8 mouse cellular contexts compared by ENCODE assay signal in genomic region chr16:32431047-32431591, GRCm38 (mm10). TPM values are rescaled to one million over a fixed set of nuclear protein-coding genes. Genes with fewer than 3 reads are reported as not detected.
DNase-seq lines count a peak whose midpoint lies in the region; ATAC-seq and TF ChIP-seq lines count a peak whose summit lies in the region.

No protein-coding gene starts in this region.

- H3K9ac ChIP-seq in MEL (ENCODE audit: control insufficient read depth, low read depth, low read length, poor library complexity, severe bottlenecking) = peak overlapping the region; percentile 77
- H3K9ac ChIP-seq in limb, embryonic 14.5 days (ENCODE audit: low read depth, low read length, severe bottlenecking) = peak overlapping the region; percentile 85
- H3K9ac ChIP-seq in midbrain, embryonic 14.5 days (replicated peaks; ENCODE audit: low read length) = peak overlapping the region; percentile 78

- TF ChIP-seq POLR2A in kidney, adult 2 months (IDR thresholded peaks at IDR 0.05; ENCODE audit: low read depth, low read length) = no peak
- TF ChIP-seq POLR2A in MEL (IDR thresholded peaks at IDR 0.05; ENCODE audit: control insufficient read depth in 1 of 2, insufficient read depth in 1 of 2, low read depth in 1 of 2, low read length in 2 of 2, poor library complexity in 1 of 2) = peak in 1 of 2 experiments; percentile 17; a peak in 1 of 4 replicates
- no peak for TF ChIP-seq POLR2A in limb, embryonic 14.5 days (IDR thresholded peaks at IDR 0.05; ENCODE audit: borderline replicate concordance, extremely low read depth, insufficient read depth, insufficient read length)

- H3K4me2 ChIP-seq in limb, embryonic 14.5 days (replicated peaks; ENCODE audit: low read depth, low read length, severe bottlenecking) = peak overlapping the region; percentile 80
- H3K4me2 ChIP-seq in midbrain, embryonic 14.5 days (ENCODE audit: low read length) = peak overlapping the region; percentile 85

- H3K9me3 ChIP-seq in MEL (replicated peaks; ENCODE audit: insufficient read depth, low read length) = no peaks in the 10 kb centered on the region
- H3K9me3 ChIP-seq in forebrain, embryonic 10.5 days = no peaks in the 10 kb centered on the region
- H3K9me3 ChIP-seq in limb, embryonic 14.5 days (ENCODE audit: control insufficient read depth, low read length) = no peaks in the 10 kb centered on the region
- H3K9me3 ChIP-seq in midbrain, embryonic 14.5 days (ENCODE audit: control insufficient read depth, low read length) = no peaks in the 10 kb centered on the region

- ATAC-seq in limb, embryonic 14.5 days (ENCODE audit: low FRiP score, low read depth) = no peak; the same call in 1 of the 2 replicates
- no peak; the same call in 1 of the 2 replicates for ATAC-seq in midbrain, embryonic 14.5 days (ENCODE audit: low FRiP score, low TSS enrichment)

- peaks cover 22% of the 10 kb centered on the region for H3K4me1 ChIP-seq in kidney, adult 2 months (ENCODE audit: control insufficient read depth, insufficient read depth, low read length)
- H3K4me1 ChIP-seq in MEL (ENCODE audit: control insufficient read depth in 1 of 2, insufficient read depth in 2 of 2, low read length in 2 of 2) = peaks cover 12 to 16% of the 10 kb centered on the region in 2 experiments
- H3K4me1 ChIP-seq in forebrain, embryonic 10.5 days = peaks cover 27% of the 10 kb centered on the region
- H3K4me1 ChIP-seq in limb, embryonic 14.5 days (ENCODE audit: control insufficient read depth, insufficient read depth, low read length) = peaks cover 9% of the 10 kb centered on the region
- H3K4me1 ChIP-seq in midbrain, embryonic 14.5 days (ENCODE audit: control insufficient read depth, insufficient read depth, low read length) = peaks cover 8% of the 10 kb centered on the region; the same call in 1 of the 2 replicates

- H3K27ac ChIP-seq in kidney, adult 2 months (ENCODE audit: insufficient read depth, low read depth, low read length) = peak overlapping the region; percentile 97
- H3K27ac ChIP-seq in MEL (ENCODE audit: control insufficient read depth, low read depth, low read length) = peak overlapping the region; percentile 43
- H3K27ac ChIP-seq in forebrain, embryonic 10.5 days = peak overlapping the region; percentile 93
- H3K27ac ChIP-seq in limb, embryonic 14.5 days (replicated peaks; ENCODE audit: low read depth, low read length) = peak overlapping the region; percentile 89
- H3K27ac ChIP-seq in midbrain, embryonic 14.5 days (replicated peaks; ENCODE audit: low read depth, low read length) = peak overlapping the region; percentile 94

- H3K79me2 ChIP-seq in MEL (ENCODE audit: control insufficient read depth, insufficient read depth, low read length, poor library complexity) = peaks cover 18% of the 10 kb centered on the region

- no peaks in the 10 kb centered on the region for H3K27me3 ChIP-seq in kidney, adult 2 months (replicated peaks; ENCODE audit: control insufficient read depth, insufficient read depth, low read length)
- no peaks in the 10 kb centered on the region for H3K27me3 ChIP-seq in MEL (ENCODE audit: control insufficient read depth in 1 of 2, insufficient read depth in 2 of 2, low read length in 2 of 2)
- H3K27me3 ChIP-seq in forebrain, embryonic 10.5 days (ENCODE audit: poor library complexity, severe bottlenecking) = no peaks in the 10 kb centered on the region
- H3K27me3 ChIP-seq in limb, embryonic 14.5 days (ENCODE audit: control insufficient read depth, insufficient read depth, low read length) = no peaks in the 10 kb centered on the region
- H3K27me3 ChIP-seq in midbrain, embryonic 14.5 days (ENCODE audit: control insufficient read depth, insufficient read depth, low read length) = no peaks in the 10 kb centered on the region

- no peak for DNase-seq in kidney, adult 2 months
- DNase-seq in kidney, adult 11 months = no peak
- no peak for DNase-seq in MEL (ENCODE audit: low read depth, low spot score)
- no peak for DNase-seq in forebrain, embryonic 10.5 days (ENCODE audit: extremely low spot score, low spot score)
- peak; percentile 4 for DNase-seq in limb, embryonic 14.5 days (ENCODE audit: low spot score)
- DNase-seq in midbrain, embryonic 14.5 days = no peak
- no peak for DNase-seq in cerebellum, adult 18-20 months
- DNase-seq in ovary, postnatal 14 days (ENCODE audit: low spot score) = no peak

- no peaks in the 10 kb centered on the region for H3K36me3 ChIP-seq in kidney, adult 2 months (ENCODE audit: control insufficient read depth, insufficient read depth, low read length)
- H3K36me3 ChIP-seq in MEL (ENCODE audit: control insufficient read depth in 1 of 2, insufficient read depth in 2 of 2, low read length in 2 of 2) = peaks cover 0 to 29% of the 10 kb centered on the region in 2 experiments; a peak in 2 of 4 replicates
- 0 out of 2 replicates have a peak, but pooled peaks cover 5% of the 10 kb centered on the region for H3K36me3 ChIP-seq in forebrain, embryonic 10.5 days (replicated peaks)
- no peaks in the 10 kb centered on the region; the same call in 1 of the 2 replicates for H3K36me3 ChIP-seq in limb, embryonic 14.5 days (ENCODE audit: control insufficient read depth, insufficient read depth, low read length)
- H3K36me3 ChIP-seq in midbrain, embryonic 14.5 days (ENCODE audit: control insufficient read depth, insufficient read depth, low read length) = peaks cover 4% of the 10 kb centered on the region; the same call in 1 of the 2 replicates

- TF ChIP-seq EP300 in MEL (IDR thresholded peaks at IDR 0.05; ENCODE audit: low read depth in 1 of 2, low read length in 2 of 2) = no peak

- H3K4me3 ChIP-seq in kidney, adult 2 months (ENCODE audit: insufficient read depth, low read depth, low read length) = peak overlapping the region; percentile 98
- peak overlapping the region; percentile 75 to 82 for H3K4me3 ChIP-seq in MEL (ENCODE audit: control insufficient read depth in 1 of 2, insufficient read depth in 1 of 2, low read depth in 2 of 2, low read length in 2 of 2)
- H3K4me3 ChIP-seq in forebrain, embryonic 10.5 days = peak overlapping the region; percentile 78
- peak overlapping the region; percentile 86 for H3K4me3 ChIP-seq in limb, embryonic 14.5 days (replicated peaks; ENCODE audit: low read length)
- peak overlapping the region; percentile 81 for H3K4me3 ChIP-seq in midbrain, embryonic 14.5 days (replicated peaks; ENCODE audit: low read depth, low read length)

- under 1% methylated on average over 28 of the region's 28 CpGs for WGBS in kidney, adult 2 months
- WGBS in forebrain, embryonic 10.5 days = 3% methylated on average over 28 of the region's 28 CpGs
- WGBS in limb, embryonic 14.5 days = 2% methylated on average over 28 of the region's 28 CpGs
- WGBS in midbrain, embryonic 14.5 days = 2% methylated on average over 28 of the region's 28 CpGs

- no peak for TF ChIP-seq CTCF in kidney, adult 2 months (conservative IDR thresholded peaks at IDR 0.05; ENCODE audit: insufficient read depth, insufficient read length, low read depth, low read length)
- no peak for TF ChIP-seq CTCF in MEL (IDR thresholded peaks at IDR 0.05 in 2 of 3, conservative IDR thresholded peaks at IDR 0.05 in 1 of 3; ENCODE audit: control insufficient read depth in 1 of 3, insufficient read depth in 1 of 3, low read depth in 2 of 3, low read length in 3 of 3, poor library complexity in 1 of 3, severe bottlenecking in 1 of 3)

- TF ChIP-seq RAD21 in MEL (IDR thresholded peaks at IDR 0.05; ENCODE audit: low read depth, low read length) = no peak

TF ChIP-seq in MEL, 35 proteins besides CTCF, POLR2A, EP300 and RAD21 (continues in another document):
- no peak for TF ChIP-seq CHD2 (IDR thresholded peaks at IDR 0.05; ENCODE audit: low read length)

RNA-seq across cellular contexts. Expression of gene Pcyt1a, which starts 0.4 kb away (rescaled TPM):
- 42.9 and 43.8 TPM in 2 replicates for polyA plus RNA-seq in kidney, adult 2 months (2012; rRNA removed)
- total RNA-seq in MEL (2012; rRNA removed) = 32.3 and 36.9 TPM in 2 replicates
- 10 to 100 TPM in 1 of 2 experiments, not detected in 1; 53.7 TPM for polyA plus RNA-seq in MEL (2012; ENCODE audit: insufficient read depth in 1 of 2, insufficient read length in 2 of 2, low read depth in 1 of 2, low replicate concordance in 2 of 2, missing spikeins in 1 of 2)
- 41.7 and 41.9 TPM in 2 replicates for polyA plus RNA-seq in forebrain, embryonic 10.5 days (2016; fragmentation: Nextera tagmentation; extraction: Ambion mirVana)
- polyA plus RNA-seq in limb, embryonic 14.5 days (2012; rRNA removed) = 22.0 and 23.4 TPM in 2 replicates
- polyA plus RNA-seq in limb, embryonic 14.5 days (2014; fragmentation: Nextera tagmentation; extraction: Ambion mirVana) = 45.9 and 47.8 TPM in 2 replicates
- 34.9 and 57.0 TPM in 2 replicates for polyA plus RNA-seq in midbrain, embryonic 14.5 days (2014; fragmentation: Nextera tagmentation; extraction: Ambion mirVana)

RNA-seq across cellular contexts. Expression of gene Tctex1d2, which starts 11.6 kb away (rescaled TPM):
- 11.1 and 12.0 TPM in 2 replicates for polyA plus RNA-seq in kidney, adult 2 months (2012; rRNA removed)
- total RNA-seq in MEL (2012; rRNA removed) = 13.0 and 14.7 TPM in 2 replicates
- polyA plus RNA-seq in MEL (2012; ENCODE audit: insufficient read depth in 1 of 2, insufficient read length in 2 of 2, low read depth in 1 of 2, low replicate concordance in 2 of 2, missing spikeins in 1 of 2) = 100 to 1,000 TPM in 1 of 2 experiments, 10 to 100 TPM in 1; 23.7 to 239 TPM
- polyA plus RNA-seq in forebrain, embryonic 10.5 days (2016; fragmentation: Nextera tagmentation; extraction: Ambion mirVana) = 39.0 and 39.2 TPM in 2 replicates
- polyA plus RNA-seq in limb, embryonic 14.5 days (2012; rRNA removed) = 15.3 and 16.9 TPM in 2 replicates
- polyA plus RNA-seq in limb, embryonic 14.5 days (2014; fragmentation: Nextera tagmentation; extraction: Ambion mirVana) = 25.6 and 25.9 TPM in 2 replicates
- polyA plus RNA-seq in midbrain, embryonic 14.5 days (2014; fragmentation: Nextera tagmentation; extraction: Ambion mirVana) = 34.1 and 40.1 TPM in 2 replicates

RNA-seq across cellular contexts. Expression of gene Tm4sf19, which starts 30.8 kb away (rescaled TPM):
- polyA plus RNA-seq in kidney, adult 2 months (2012; rRNA removed) = 0.07 and 0.08 TPM in 2 replicates
- not detected in 2 replicates for total RNA-seq in MEL (2012; rRNA removed)
- under 1 TPM in 1 of 2 experiments, not detected in 1; 0.06 TPM for polyA plus RNA-seq in MEL (2012; ENCODE audit: insufficient read depth in 1 of 2, insufficient read length in 2 of 2, low read depth in 1 of 2, low replicate concordance in 2 of 2, missing spikeins in 1 of 2)
- not detected in 2 replicates for polyA plus RNA-seq in forebrain, embryonic 10.5 days (2016; fragmentation: Nextera tagmentation; extraction: Ambion mirVana)
- polyA plus RNA-seq in limb, embryonic 14.5 days (2012; rRNA removed) = 0.10 and 0.24 TPM in 2 replicates
- 0.15 TPM in 1 of 2 replicates, not detected in the other for polyA plus RNA-seq in limb, embryonic 14.5 days (2014; fragmentation: Nextera tagmentation; extraction: Ambion mirVana)
- polyA plus RNA-seq in midbrain, embryonic 14.5 days (2014; fragmentation: Nextera tagmentation; extraction: Ambion mirVana) = not detected in 2 replicates

RNA-seq across cellular contexts. Expression of gene Slc51a, which starts 56.6 kb away (rescaled TPM):
- 92.3 and 97.3 TPM in 2 replicates for polyA plus RNA-seq in kidney, adult 2 months (2012; rRNA removed)
- total RNA-seq in MEL (2012; rRNA removed) = 3.3 and 4.6 TPM in 2 replicates
- polyA plus RNA-seq in MEL (2012; ENCODE audit: insufficient read depth in 1 of 2, insufficient read length in 2 of 2, low read depth in 1 of 2, low replicate concordance in 2 of 2, missing spikeins in 1 of 2) = 10 to 100 TPM in 1 of 2 experiments, not detected in 1; 14.5 TPM
- polyA plus RNA-seq in forebrain, embryonic 10.5 days (2016; fragmentation: Nextera tagmentation; extraction: Ambion mirVana) = 0.28 and 0.37 TPM in 2 replicates
- polyA plus RNA-seq in limb, embryonic 14.5 days (2012; rRNA removed) = 0.08 and 0.10 TPM in 2 replicates
- polyA plus RNA-seq in limb, embryonic 14.5 days (2014; fragmentation: Nextera tagmentation; extraction: Ambion mirVana) = 0.22 and 0.30 TPM in 2 replicates
- polyA plus RNA-seq in midbrain, embryonic 14.5 days (2014; fragmentation: Nextera tagmentation; extraction: Ambion mirVana) = 0.16 TPM in 1 of 2 replicates, not detected in the other

Comparison
In these comparisons a context has a peak if more than half of its experiments do, and no peak if none do; other contexts are left out.
1. H3K27ac ChIP-seq: peak in every context shown above with its lines; median percentile 97 in kidney, adult 2 months; 94 in midbrain, embryonic 14.5 days; 93 in forebrain, embryonic 10.5 days; 89 in limb, embryonic 14.5 days; 43 in MEL.